Mouse (Mus musculus): ENCODE measurements around the gene Pgc. TPM values are rescaled to one million over a fixed set of nuclear protein-coding genes. Genes with fewer than 3 reads are reported as not detected.

Pgc gene
- total and polyA plus RNA-seq, 2 experiments from 2014 or later = not detected

- H3K4me3 ChIP-seq (ENCODE audit: low read depth, low read length) = no peak overlapping the region
- H3K9ac ChIP-seq = no peak overlapping the region
- H3K4me1 ChIP-seq (ENCODE audit: insufficient read depth) = no peaks in the 10 kb centered on the region
- no peak overlapping the region for H3K4me2 ChIP-seq (ENCODE audit: low read depth)
- ATAC-seq = no peak
- no peak for DNase-seq
- H3K36me3 ChIP-seq (ENCODE audit: insufficient read depth) = no peaks in the 10 kb centered on the region
- TF ChIP-seq CTCF (IDR thresholded peaks at IDR 0.05; ENCODE audit: low read depth) = no peak
- 68% methylated on average over 15 of the region's 15 CpGs for WGBS
- H3K27me3 ChIP-seq (ENCODE audit: insufficient read depth, low read length) = no peaks in the 10 kb centered on the region
- no peak overlapping the region for H3K27ac ChIP-seq (ENCODE audit: low read depth, low read length)
- H3K9me3 ChIP-seq (ENCODE audit: low read length) = no peaks in the 10 kb centered on the region
Measured at GRCm38 (mm10) chr17:47759702-47760410, 33.2 kb downstream of the Pgc start.

- H3K4me3 ChIP-seq (ENCODE audit: low read depth, low read length) = no peak overlapping the region
- H3K27ac ChIP-seq (ENCODE audit: low read depth, low read length) = no peak overlapping the region
- H3K9ac ChIP-seq = no peak overlapping the region
- no peaks in the 10 kb centered on the region for H3K4me1 ChIP-seq (ENCODE audit: insufficient read depth)
- WGBS = 85% methylated on average over 7 of the region's 7 CpGs
- no peaks in the 10 kb centered on the region for H3K27me3 ChIP-seq (ENCODE audit: insufficient read depth, low read length)
- ATAC-seq (no peak), DNase-seq (no peak)
- H3K9me3 ChIP-seq (ENCODE audit: low read length) = no peaks in the 10 kb centered on the region
- no peak overlapping the region for H3K4me2 ChIP-seq (ENCODE audit: low read depth)
- H3K36me3 ChIP-seq (ENCODE audit: insufficient read depth) = no peaks in the 10 kb centered on the region
- no peak for TF ChIP-seq CTCF (IDR thresholded peaks at IDR 0.05; ENCODE audit: low read depth)
Measured at GRCm38 (mm10) chr17:47762028-47762427, 35.4 kb downstream of the Pgc start.

GRCm38 (mm10) chr17:47762518-47763340, 36.1 kb downstream of the Pgc start:
- Histone ChIP-seq H3K9me3 (ENCODE audit: low read length) (no peaks in the 10 kb centered on the region), H3K36me3 (ENCODE audit: insufficient read depth) (no peaks in the 10 kb centered on the region), H3K4me2 (ENCODE audit: low read depth) (no peak overlapping the region), H3K27me3 (ENCODE audit: insufficient read depth, low read length) (no peaks in the 10 kb centered on the region), H3K9ac (no peak overlapping the region), H3K27ac (ENCODE audit: low read depth, low read length) (0 out of 2 replicates have a peak overlapping the region, but pooled peaks have one; percentile 40), H3K4me3 (ENCODE audit: low read depth, low read length) (no peak overlapping the region), H3K4me1 (ENCODE audit: insufficient read depth) (no peaks in the 10 kb centered on the region)
- ATAC-seq (peak; percentile 97), DNase-seq (peak; percentile 80)
- 56% methylated on average over 13 of the region's 13 CpGs for WGBS
- no peak for TF ChIP-seq CTCF (IDR thresholded peaks at IDR 0.05; ENCODE audit: low read depth)

GRCm38 (mm10) chr17:47765986-47766385, 39.3 kb downstream of the Pgc start:
- Histone ChIP-seq H3K9me3 (ENCODE audit: low read length) (no peaks in the 10 kb centered on the region), H3K36me3 (ENCODE audit: insufficient read depth) (no peaks in the 10 kb centered on the region), H3K4me3 (ENCODE audit: low read depth, low read length) (no peak overlapping the region), H3K27me3 (ENCODE audit: insufficient read depth, low read length) (no peaks in the 10 kb centered on the region), H3K4me2 (ENCODE audit: low read depth) (no peak overlapping the region), H3K9ac (no peak overlapping the region), H3K27ac (ENCODE audit: low read depth, low read length) (no peak overlapping the region), H3K4me1 (ENCODE audit: insufficient read depth) (no peaks in the 10 kb centered on the region)
- no peak for TF ChIP-seq CTCF (IDR thresholded peaks at IDR 0.05; ENCODE audit: low read depth)
- DNase-seq = no peak
- 70% methylated on average over 4 of the region's 4 CpGs for WGBS
- no peak for ATAC-seq

GRCm38 (mm10) chr17:47766407-47767043, 39.9 kb downstream of the Pgc start:
- no peaks in the 10 kb centered on the region for H3K27me3 ChIP-seq (ENCODE audit: insufficient read depth, low read length)
- no peaks in the 10 kb centered on the region for H3K36me3 ChIP-seq (ENCODE audit: insufficient read depth)
- H3K9me3 ChIP-seq (ENCODE audit: low read length) = no peaks in the 10 kb centered on the region
- no peak overlapping the region for H3K9ac ChIP-seq
- no peaks in the 10 kb centered on the region for H3K4me1 ChIP-seq (ENCODE audit: insufficient read depth)
- no peak overlapping the region for H3K27ac ChIP-seq (ENCODE audit: low read depth, low read length)
- 91% methylated on average over 6 of the region's 6 CpGs for WGBS
- no peak for DNase-seq
- ATAC-seq = no peak
- no peak overlapping the region for H3K4me3 ChIP-seq (ENCODE audit: low read depth, low read length)
- TF ChIP-seq CTCF (IDR thresholded peaks at IDR 0.05; ENCODE audit: low read depth) = no peak
- H3K4me2 ChIP-seq (ENCODE audit: low read depth) = no peak overlapping the region

- H3K27ac ChIP-seq (ENCODE audit: low read depth, low read length) = no peak overlapping the region
- TF ChIP-seq CTCF (IDR thresholded peaks at IDR 0.05; ENCODE audit: low read depth) = no peak
- ATAC-seq (no peak), DNase-seq (no peak)
- no peaks in the 10 kb centered on the region for H3K36me3 ChIP-seq (ENCODE audit: insufficient read depth)
- H3K4me2 ChIP-seq (ENCODE audit: low read depth) = no peak overlapping the region
- H3K9me3 ChIP-seq (ENCODE audit: low read length) = no peaks in the 10 kb centered on the region
- H3K4me3 ChIP-seq (ENCODE audit: low read depth, low read length) = no peak overlapping the region
- whole genome bisulfite sequencing = 88% methylated on average over 2 of the region's 2 CpGs
- no peaks in the 10 kb centered on the region for H3K4me1 ChIP-seq (ENCODE audit: insufficient read depth)
- H3K9ac ChIP-seq = no peak overlapping the region
- no peaks in the 10 kb centered on the region for H3K27me3 ChIP-seq (ENCODE audit: insufficient read depth, low read length)
Measured at GRCm38 (mm10) chr17:47767081-47767455, 40.4 kb downstream of the Pgc start.

Data from forebrain, postnatal 0 days (tissue).